Mouse (Mus musculus) cortical plate, adult 2 months (tissue): ENCODE data around the gene Ifitm1.

Experiments used
- CTCF ChIP-seq: fragments of 200-500 bp; IDR thresholded peaks from 2 replicates; pipeline ENCODE4 v1.5.1; 2011; ENCODE audit warnings: mild to moderate bottlenecking, control low read depth, low read length; ENCODE audit not compliant: insufficient read depth; ENCODE audit errors: extremely low read depth
- POLR2A ChIP-seq: fragments of 200-500 bp; IDR thresholded peaks from 2 replicates; pipeline ENCODE4 v1.6.1; 2011; ENCODE audit warnings: mild to moderate bottlenecking, low read length, control low read depth; ENCODE audit not compliant: insufficient read depth; ENCODE audit errors: extremely low read depth

DNA sequence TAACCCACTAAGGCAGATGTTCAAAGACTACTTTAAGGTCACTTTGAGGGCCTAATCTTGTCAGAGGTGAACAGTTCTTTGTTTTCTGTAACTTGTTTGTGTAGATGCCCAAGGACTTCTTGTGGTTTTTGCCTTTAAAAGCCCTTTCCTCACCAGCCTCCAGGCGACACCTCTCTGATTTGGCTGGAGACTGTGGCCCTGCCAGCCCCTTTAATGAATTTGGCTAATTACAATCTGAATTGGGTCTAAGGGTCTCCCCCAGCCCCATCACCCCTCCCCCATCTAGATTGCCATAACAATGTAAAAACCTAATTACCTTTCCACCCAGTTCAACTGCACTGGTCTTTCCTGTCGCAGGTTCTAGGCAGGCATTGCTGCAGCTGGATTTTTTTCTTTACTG is 4.3 kb upstream of the Ifitm1 start:
- TF ChIP-seq CTCF, result no peak
- no peak for TF ChIP-seq POLR2A
